Mouse (Mus musculus): ENCODE data around the gene Abca4.
A peak's percentile ranks its signal among the peaks of the same experiment; 100 is the strongest.

Abca4 gene

GRCm38 (mm10) chr3:122109461-122109860 is 65.2 kb downstream of the Abca4 start:
- no peak for DNase-seq (ENCODE audit: low spot score in 2 of 2)

- DNase-seq (ENCODE audit: low spot score in 2 of 2): peak in 1 of 2 experiments; percentile 34
Observed at GRCm38 (mm10) chr3:122111141-122111981, 67.1 kb downstream of the Abca4 start.

- no peak for DNase-seq (ENCODE audit: low spot score in 2 of 2)
Observed at GRCm38 (mm10) chr3:122118651-122119214, 74.5 kb downstream of the Abca4 start.

- DNase-seq (ENCODE audit: low spot score in 2 of 2): no peak
Observed at GRCm38 (mm10) chr3:122119733-122120132, 75.5 kb downstream of the Abca4 start.

GRCm38 (mm10) chr3:122120217-122120616 is 76.0 kb downstream of the Abca4 start:
- no peak for DNase-seq (ENCODE audit: low spot score in 2 of 2)

- peak; percentile 83 to 89 for DNase-seq (ENCODE audit: low spot score in 2 of 2)
Observed at GRCm38 (mm10) chr3:122122127-122122663, 78.0 kb downstream of the Abca4 start.

- DNase-seq (ENCODE audit: low spot score in 2 of 2): no peak
Observed at GRCm38 (mm10) chr3:122122838-122123237, 78.6 kb downstream of the Abca4 start.

- DNase-seq (ENCODE audit: low spot score in 2 of 2): no peak
Observed at GRCm38 (mm10) chr3:122128999-122129493, 84.8 kb downstream of the Abca4 start.

GRCm38 (mm10) chr3:122130771-122131170 is 86.5 kb downstream of the Abca4 start:
- DNase-seq (ENCODE audit: low spot score in 2 of 2): no peak

- no peak for DNase-seq (ENCODE audit: low spot score in 2 of 2)
Observed at GRCm38 (mm10) chr3:122131633-122132032, 87.4 kb downstream of the Abca4 start.

- DNase-seq (ENCODE audit: low spot score in 2 of 2): no peak
Observed at GRCm38 (mm10) chr3:122133255-122133654, 89.0 kb downstream of the Abca4 start.

GRCm38 (mm10) chr3:122133840-122134239 is 89.6 kb downstream of the Abca4 start:
- DNase-seq (ENCODE audit: low spot score in 2 of 2): no peak

GRCm38 (mm10) chr3:122140589-122141400 is 96.6 kb downstream of the Abca4 start:
- peak in 1 of 2 experiments; percentile 49 for DNase-seq (ENCODE audit: low spot score in 2 of 2)

- no peak for DNase-seq (ENCODE audit: low spot score in 2 of 2)
Observed at GRCm38 (mm10) chr3:122142256-122142922, 98.1 kb downstream of the Abca4 start.

- no peak for DNase-seq (ENCODE audit: low spot score in 2 of 2)
Observed at GRCm38 (mm10) chr3:122143432-122143831, 99.2 kb downstream of the Abca4 start.

GRCm38 (mm10) chr3:122145430-122145829 is 101.2 kb downstream of the Abca4 start:
- DNase-seq (ENCODE audit: low spot score in 2 of 2): no peak

- DNase-seq (ENCODE audit: low spot score in 2 of 2): no peak
Observed at GRCm38 (mm10) chr3:122150836-122151235, 106.6 kb downstream of the Abca4 start.

- peak in 1 of 2 experiments; percentile 44 for DNase-seq (ENCODE audit: low spot score in 2 of 2)
Observed at GRCm38 (mm10) chr3:122152431-122152830, 108.2 kb downstream of the Abca4 start.

GRCm38 (mm10) chr3:122154080-122154479 is 109.8 kb downstream of the Abca4 start:
- DNase-seq (ENCODE audit: low spot score in 2 of 2): no peak

- no peak for DNase-seq (ENCODE audit: low spot score in 2 of 2)
Observed at GRCm38 (mm10) chr3:122159447-122159846, 115.2 kb downstream of the Abca4 start.

GRCm38 (mm10) chr3:122169616-122170178 is 125.5 kb downstream of the Abca4 start:
- DNase-seq (ENCODE audit: low spot score in 2 of 2): peak; percentile 27 to 61
